Mouse (Mus musculus): ENCODE data around the gene Cox19.

Gene Cox19

GRCm38 (mm10) chr5:139381586-139382513, 30.6 kb upstream of the Cox19 start:
- peak in 1 of 2 experiments; percentile 37 for DNase-seq

GRCm38 (mm10) chr5:139380385-139381248, 29.4 kb upstream of the Cox19 start:
- DNase-seq, result peak; percentile 97 to 98

GRCm38 (mm10) chr5:139379771-139380384, 28.7 kb upstream of the Cox19 start:
- no peak for DNase-seq

GRCm38 (mm10) chr5:139378986-139379629, 27.9 kb upstream of the Cox19 start:
- peak; percentile 78 to 87 for DNase-seq

GRCm38 (mm10) chr5:139378271-139378556, 27.0 kb upstream of the Cox19 start:
- DNase-seq, result no peak

GRCm38 (mm10) chr5:139377468-139378270, 26.5 kb upstream of the Cox19 start, which contains the start of gene Gpr146:
Gpr146 (plus strand) TSS chr5:139377697.
- DNase-seq, result peak; percentile 75 to 85

GRCm38 (mm10) chr5:139374841-139375240, 23.6 kb upstream of the Cox19 start:
- no peak for DNase-seq

- DNase-seq, result no peak
Measured at GRCm38 (mm10) chr5:139373889-139374444, 22.7 kb upstream of the Cox19 start.

GRCm38 (mm10) chr5:139373126-139373525, 21.9 kb upstream of the Cox19 start:
- DNase-seq, result no peak

- peak; percentile 96 to 97 for DNase-seq
Measured at GRCm38 (mm10) chr5:139371631-139372401, 20.6 kb upstream of the Cox19 start.

GRCm38 (mm10) chr5:139371118-139371517, 19.9 kb upstream of the Cox19 start:
- no peak for DNase-seq

- DNase-seq, result no peak
Measured at GRCm38 (mm10) chr5:139370336-139370735, 19.1 kb upstream of the Cox19 start.

GRCm38 (mm10) chr5:139368638-139369320, 17.6 kb upstream of the Cox19 start:
- peak in 1 of 2 experiments; percentile 71 for DNase-seq

- DNase-seq, result no peak
Measured at GRCm38 (mm10) chr5:139367884-139368458, 16.8 kb upstream of the Cox19 start.

- DNase-seq, result no peak
Measured at GRCm38 (mm10) chr5:139366484-139366883, 15.3 kb upstream of the Cox19 start.

GRCm38 (mm10) chr5:139365827-139366226, 14.6 kb upstream of the Cox19 start:
- DNase-seq, result no peak

GRCm38 (mm10) chr5:139364911-139365571, 13.8 kb upstream of the Cox19 start:
- DNase-seq, result peak in 1 of 2 experiments; percentile 61

- peak; percentile 94 to 95 for DNase-seq
Measured at GRCm38 (mm10) chr5:139364260-139364910, 13.2 kb upstream of the Cox19 start.
